Mouse (Mus musculus): Measurements from ENCODE around the gene E2f2. TPM values are rescaled to one million over a fixed set of nuclear protein-coding genes. Genes with fewer than 3 reads are reported as not detected.

Gene E2f2
- total RNA-seq, 2 experiments from 2014 or later: 1.8 to 3.5 TPM

- DNase-seq: no peak
Measured at GRCm38 (mm10) chr4:136244208-136244607, 72.0 kb downstream of the E2f2 start.

Other genes starting within 250 kb of the E2f2 start
- gene Hmgcl, start 225.9 kb upstream of the E2f2 start, total RNA-seq (2021): 10 to 100 TPM; 41.5 to 42.3 TPM
- gene Gale, start 208.7 kb upstream of the E2f2 start, total RNA-seq (2021): 1 to 10 TPM in 1 of 2 experiments, under 1 TPM in 1; 0.72 to 1.5 TPM
- gene Lypla2, start 199.8 kb upstream of the E2f2 start, total RNA-seq (2021): 10 to 100 TPM; 25.3 to 30.7 TPM
- 10 to 100 TPM; 22.0 to 22.6 TPM for gene Pithd1, start 185.1 kb upstream of the E2f2 start, total RNA-seq (2021)
- gene Eloa, start 150.6 kb upstream of the E2f2 start, total RNA-seq (2021): 10 to 100 TPM; 45.3 to 50.6 TPM
- 100 to 1,000 TPM; 209 to 218 TPM for gene Rpl11, start 119.0 kb upstream of the E2f2 start, total RNA-seq (2021)
- 10 to 100 TPM; 13.5 to 21.2 TPM for gene Id3, start 28.9 kb upstream of the E2f2 start, total RNA-seq (2021)
- gene Asap3, start 34.0 kb downstream of the E2f2 start, total RNA-seq (2021): 1 to 10 TPM; 2.8 to 3.0 TPM
- gene Tcea3, start 75.3 kb downstream of the E2f2 start, total RNA-seq (2021): 100 to 1,000 TPM; 234 to 298 TPM
- 10 to 100 TPM; 25.4 to 26.1 TPM for gene Zfp46, start 112.3 kb downstream of the E2f2 start, total RNA-seq (2021)
- gene Hnrnpr, start 138.5 kb downstream of the E2f2 start, total RNA-seq (2021): 10 to 100 TPM; 19.7 to 20.1 TPM